Mouse (Mus musculus) liver, postnatal 0 days (tissue): Measurements from ENCODE around the gene Ptger2.

Source experiments
- CTCF ChIP-seq: sonication (generic); IDR thresholded peaks from 2 replicates; pipeline ENCODE4 v1.5.1; 2016; ENCODE audit warnings: antibody characterized with exemption, low read depth
- EP300 ChIP-seq: IDR thresholded peaks from 2 replicates; pipeline ENCODE4 v1.6.1; 2016; ENCODE audit warnings: antibody characterized with exemption, low read depth, mild to moderate bottlenecking

GRCm38 (mm10) chr14:45048128-45048527 lies 60.1 kb downstream of the Ptger2 start:
- TF ChIP-seq CTCF: no peak
- no peak for TF ChIP-seq EP300
